Mouse (Mus musculus) testis, postnatal 10 days (tissue): ENCODE results near the gene Muc5ac.

Experiments
- DNase-seq: peaks from one replicate; pipeline ENCODE4 v3.0.0; 2021; ENCODE audit warnings: low spot score

Gene Muc5ac

GRCm38 (mm10) chr7:141835941-141836340, 47.2 kb downstream of the Muc5ac start:
- no peak for DNase-seq

- DNase-seq: no peak
Observed at GRCm38 (mm10) chr7:141836423-141836822, 47.7 kb downstream of the Muc5ac start.

- DNase-seq: peak; percentile 57
Observed at GRCm38 (mm10) chr7:141838779-141839178, 50.0 kb downstream of the Muc5ac start, which contains the start of gene Muc5b. Gene Muc5b (plus strand): TSS chr7:141839070.

GRCm38 (mm10) chr7:141840354-141840753, 51.6 kb downstream of the Muc5ac start:
- DNase-seq: no peak

- no peak for DNase-seq
Observed at GRCm38 (mm10) chr7:141861046-141861445, 72.3 kb downstream of the Muc5ac start.
